Mouse (Mus musculus) MEL (cell line): ENCODE measurements around the gene Mrpl37. TPM values are rescaled to one million over a fixed set of nuclear protein-coding genes. Genes with fewer than 3 reads are reported as not detected.

ENCODE experiments used
- DNase-seq: peaks from one replicate; pipeline ENCODE4 v3.0.0; 2011; ENCODE audit warnings: low read depth, low spot score
- H3K27ac ChIP-seq: 2 replicates; pipeline ENCODE4 v1.5.1; 2012; ENCODE audit warnings: low read depth, mild to moderate bottlenecking, control low read depth, low read length, moderate library complexity; ENCODE audit not compliant: control insufficient read depth
- H3K27me3 ChIP-seq, 2 experiments: fragments of 150-350 bp in 1 of 2; sonication (generic) in 1 of 2; 2 replicates each; pipeline ENCODE4 v1.6.1; 2012; ENCODE audit warnings: low read length in 2 of 2, mild to moderate bottlenecking in 2 of 2, improper control_type of control experiment in 1 of 2, moderate library complexity in 1 of 2; ENCODE audit not compliant: insufficient read depth in 2 of 2, control insufficient read depth in 1 of 2
- H3K36me3 ChIP-seq, 2 experiments: 2 replicates each; pipeline ENCODE4 v1.6.1; 2012 to 2014; ENCODE audit warnings: low read length in 2 of 2, improper control_type of control experiment in 1 of 2, inconsistent platforms in 1 of 2, mild to moderate bottlenecking in 1 of 2; ENCODE audit not compliant: insufficient read depth in 2 of 2, control insufficient read depth in 1 of 2
- H3K4me1 ChIP-seq, 2 experiments: fragments of 150-350 bp in 1 of 2; sonication (generic) in 1 of 2; 2 replicates each; pipeline ENCODE4 v1.6.1; 2012; ENCODE audit warnings: low read length in 2 of 2, improper control_type of control experiment in 1 of 2, mild to moderate bottlenecking in 1 of 2; ENCODE audit not compliant: insufficient read depth in 2 of 2, control insufficient read depth in 1 of 2
- H3K4me3 ChIP-seq, 2 experiments: fragments of 150-350 bp in 1 of 2; sonication (generic) in 1 of 2; 2 replicates each; pipeline ENCODE4 v1.5.1; 2012; ENCODE audit warnings: low read depth in 2 of 2, low read length in 2 of 2, mild to moderate bottlenecking in 2 of 2, moderate library complexity in 2 of 2, control low read depth in 1 of 2, improper control_type of control experiment in 1 of 2; ENCODE audit not compliant: control insufficient read depth in 1 of 2, insufficient read depth in 1 of 2
- H3K79me2 ChIP-seq: 2 replicates; pipeline ENCODE4 v1.6.1; 2012; ENCODE audit warnings: mild to moderate bottlenecking, low read length, moderate library complexity; ENCODE audit not compliant: control insufficient read depth, poor library complexity, insufficient read depth
- H3K9ac ChIP-seq: 2 replicates; pipeline ENCODE4 v1.6.1; 2012; ENCODE audit warnings: low read depth, mild to moderate bottlenecking, control low read depth, low read length, moderate library complexity; ENCODE audit not compliant: control insufficient read depth, poor library complexity, severe bottlenecking
- H3K9me3 ChIP-seq: fragments of 150-350 bp; sonication (generic); replicated peaks from 2 replicates; pipeline ENCODE4 v1.6.1; 2012; ENCODE audit warnings: mild to moderate bottlenecking, low read length, improper control_type of control experiment, moderate library complexity; ENCODE audit not compliant: insufficient read depth
- BHLHE40 ChIP-seq: IDR thresholded peaks from 2 replicates; pipeline ENCODE4 v1.6.1; 2012; ENCODE audit warnings: low read depth, mild to moderate bottlenecking, inconsistent platforms, low read length, improper control_type of control experiment, borderline replicate concordance
- CHD1 ChIP-seq: IDR thresholded peaks from 2 replicates; pipeline ENCODE4 v1.6.1; 2012; ENCODE audit warnings: low read depth, mild to moderate bottlenecking, inconsistent platforms, low read length, improper control_type of control experiment
- CHD2 ChIP-seq: IDR thresholded peaks from 2 replicates; pipeline ENCODE4 v1.6.1; 2011; ENCODE audit warnings: low read length, improper control_type of control experiment
- CTCF ChIP-seq, 3 experiments: IDR thresholded peaks in 2 of 3; conservative IDR thresholded peaks in 1 of 3; 2 replicates each; pipeline ENCODE4 v1.5.1; 2011 to 2012; ENCODE audit warnings: low read length in 3 of 3, low read depth in 2 of 3, mild to moderate bottlenecking in 2 of 3, improper control_type of control experiment in 1 of 3, inconsistent platforms in 1 of 3, mixed read lengths in 1 of 3, moderate library complexity in 1 of 3; ENCODE audit not compliant: control insufficient read depth in 1 of 3, insufficient read depth in 1 of 3, poor library complexity in 1 of 3, severe bottlenecking in 1 of 3
- EP300 ChIP-seq, 2 experiments: IDR thresholded peaks; 2 replicates each; pipeline ENCODE4 v1.6.1; 2011; ENCODE audit warnings: improper control_type of control experiment in 2 of 2, low read length in 2 of 2, low read depth in 1 of 2, mild to moderate bottlenecking in 1 of 2
- GABPA ChIP-seq: IDR thresholded peaks from 2 replicates; pipeline ENCODE4 v1.6.1; 2012; ENCODE audit warnings: low read depth, mild to moderate bottlenecking, inconsistent platforms, low read length, improper control_type of control experiment, moderate library complexity
- GATA1 ChIP-seq: IDR thresholded peaks from 2 replicates; pipeline ENCODE4 v1.6.1; 2011; ENCODE audit warnings: low read depth, low read length, improper control_type of control experiment
- MAFK ChIP-seq: IDR thresholded peaks from 2 replicates; pipeline ENCODE4 v1.6.1; 2011; ENCODE audit warnings: low read depth, mild to moderate bottlenecking, low read length, improper control_type of control experiment, borderline replicate concordance
- MEF2A ChIP-seq: IDR thresholded peaks from 2 replicates; pipeline ENCODE4 v1.6.1; 2014; ENCODE audit warnings: low read depth, mild to moderate bottlenecking, inconsistent platforms, low read length, improper control_type of control experiment; ENCODE audit not compliant: poor library complexity, insufficient replicate concordance, severe bottlenecking; ENCODE audit errors: extremely low read depth
- MXI1 ChIP-seq: IDR thresholded peaks from 2 replicates; pipeline ENCODE4 v1.6.1; 2011; ENCODE audit warnings: mild to moderate bottlenecking, low read depth, low read length, improper control_type of control experiment
- MYB ChIP-seq: IDR thresholded peaks from 2 replicates; pipeline ENCODE4 v1.6.1; 2011; ENCODE audit warnings: mild to moderate bottlenecking, low read depth, low read length, improper control_type of control experiment
- NRF1 ChIP-seq: IDR thresholded peaks from 2 replicates; pipeline ENCODE4 v1.6.1; 2014; ENCODE audit warnings: low read depth, mild to moderate bottlenecking, inconsistent platforms, low read length, improper control_type of control experiment, moderate library complexity; ENCODE audit not compliant: poor library complexity, insufficient read depth, severe bottlenecking
- TAL1 ChIP-seq: IDR thresholded peaks from 2 replicates; pipeline ENCODE4 v1.6.1; 2012; ENCODE audit warnings: mild to moderate bottlenecking, inconsistent platforms, low read length, moderate library complexity, mixed read lengths
- TBP ChIP-seq: IDR thresholded peaks from 2 replicates; pipeline ENCODE4 v1.8.0; 2011; ENCODE audit warnings: low read depth, low read length, improper control_type of control experiment
- TCF12 ChIP-seq: IDR thresholded peaks from 2 replicates; pipeline ENCODE4 v1.6.1; 2014; ENCODE audit warnings: low read depth, mild to moderate bottlenecking, inconsistent platforms, low read length, improper control_type of control experiment, moderate library complexity
- USF1 ChIP-seq: IDR thresholded peaks from 2 replicates; pipeline ENCODE4 v1.6.1; 2014; ENCODE audit warnings: low read depth, mild to moderate bottlenecking, inconsistent platforms, low read length, improper control_type of control experiment, moderate library complexity
- ZC3H11A ChIP-seq: IDR thresholded peaks from 2 replicates; pipeline ENCODE4 v1.6.1; 2012; ENCODE audit warnings: low read depth, mild to moderate bottlenecking, inconsistent platforms, low read length, improper control_type of control experiment
- ZKSCAN1 ChIP-seq: IDR thresholded peaks from 2 replicates; pipeline ENCODE4 v1.6.1; 2012; ENCODE audit warnings: low read depth, mild to moderate bottlenecking, inconsistent platforms, low read length, improper control_type of control experiment, moderate library complexity
- ZMIZ1 ChIP-seq: IDR thresholded peaks from 2 replicates; pipeline ENCODE4 v1.6.1; 2012; ENCODE audit warnings: low read depth, mild to moderate bottlenecking, inconsistent platforms, low read length, improper control_type of control experiment, moderate library complexity
- ZNF384 ChIP-seq: IDR thresholded peaks from 2 replicates; pipeline ENCODE4 v1.6.1; 2012; ENCODE audit warnings: low read depth, mild to moderate bottlenecking, inconsistent platforms, low read length, improper control_type of control experiment
- polyA plus RNA-seq, 2 experiments: library from polyadenylated mRNA; stranded (reverse) in 1 of 2; unstranded in 1 of 2; fragments of >175 nt in 1 of 2; fragments of >200 nt in 1 of 2; gene quantifications; 2 replicates each; pipeline versions ENCODE4 v1.2.1 to v1.2.4; 2012; ENCODE audit warnings: low replicate concordance in 2 of 2, low read depth in 1 of 2; ENCODE audit not compliant: insufficient read length in 2 of 2, insufficient read depth in 1 of 2, missing spikeins in 1 of 2
- total RNA-seq: library from RNA; depleted of rRNA; stranded (reverse); fragments of 300-350 nt; gene quantifications from 2 replicates; pipeline ENCODE4 v1.2.3, GENCODE M21; 2012

Mrpl37 gene
- total and polyA plus RNA-seq, 3 experiments = 73.1 to 423 (median 153) TPM

GRCm38 (mm10) chr4:107045188-107045587 is 21.5 kb downstream of the Mrpl37 start:
- H3K36me3 ChIP-seq = peaks cover 9 to 11% of the 10 kb centered on the region in 2 experiments
- H3K4me1 ChIP-seq = peaks cover 12 to 16% of the 10 kb centered on the region in 2 experiments
- no peak overlapping the region for H3K27ac ChIP-seq
- TF ChIP-seq ZMIZ1 = no peak
- no peaks in the 10 kb centered on the region for H3K9me3 ChIP-seq
- H3K79me2 ChIP-seq = no peaks in the 10 kb centered on the region
- DNase-seq = no peak
- no peaks in the 10 kb centered on the region for H3K27me3 ChIP-seq
- no peak overlapping the region for H3K9ac ChIP-seq
- no peak overlapping the region for H3K4me3 ChIP-seq

- peaks cover 12 to 16% of the 10 kb centered on the region in 2 experiments for H3K4me1 ChIP-seq
- H3K9ac ChIP-seq = no peak overlapping the region
- peaks cover 9 to 11% of the 10 kb centered on the region in 2 experiments for H3K36me3 ChIP-seq
- H3K27me3 ChIP-seq = no peaks in the 10 kb centered on the region
- peak; percentile 55; the same call in 1 of the 2 replicates for TF ChIP-seq GATA1
- peak in 1 of 2 experiments; percentile 33; a peak in 1 of 4 replicates for TF ChIP-seq EP300 (IDR thresholded peaks at IDR 0.05; ENCODE audit: low read depth in 1 of 2, low read length in 2 of 2)
- no peak for TF ChIP-seq MEF2A
- H3K9me3 ChIP-seq = no peaks in the 10 kb centered on the region
- DNase-seq = peak; percentile 28
- H3K4me3 ChIP-seq = no peak overlapping the region
- H3K79me2 ChIP-seq = no peaks in the 10 kb centered on the region
- peak overlapping the region; percentile 1; the same call in 1 of the 2 replicates for H3K27ac ChIP-seq
Measured at GRCm38 (mm10) chr4:107042304-107042703, 24.4 kb downstream of the Mrpl37 start.

GRCm38 (mm10) chr4:107039270-107039669 is 27.4 kb downstream of the Mrpl37 start:
- H3K36me3 ChIP-seq = peaks cover 11 to 12% of the 10 kb centered on the region in 2 experiments
- no peak for DNase-seq
- H3K4me3 ChIP-seq = no peak overlapping the region
- H3K79me2 ChIP-seq = no peaks in the 10 kb centered on the region
- H3K27ac ChIP-seq = no peak overlapping the region
- H3K9me3 ChIP-seq = no peaks in the 10 kb centered on the region
- no peaks in the 10 kb centered on the region for H3K27me3 ChIP-seq
- peaks cover 12 to 16% of the 10 kb centered on the region in 2 experiments for H3K4me1 ChIP-seq
- H3K9ac ChIP-seq = no peak overlapping the region
- TF ChIP-seq GATA1 (no peak), NRF1 (no peak), TCF12 (no peak), ZKSCAN1 (no peak), GABPA (no peak), MYB (no peak), ZC3H11A (no peak), CHD1 (no peak), TBP (no peak), CHD2 (no peak), MXI1 (no peak), MAFK (no peak), ZNF384 (no peak), TAL1 (no peak), BHLHE40 (no peak), EP300 (IDR thresholded peaks at IDR 0.05; ENCODE audit: low read depth in 1 of 2, low read length in 2 of 2) (no peak), USF1 (no peak), CTCF (IDR thresholded peaks at IDR 0.05 in 2 of 3, conservative IDR thresholded peaks at IDR 0.05 in 1 of 3; ENCODE audit: control insufficient read depth in 1 of 3, insufficient read depth in 1 of 3, low read depth in 2 of 3, low read length in 3 of 3, poor library complexity in 1 of 3, severe bottlenecking in 1 of 3) (no peak)
